Mouse (Mus musculus) forebrain, postnatal 0 days (tissue): ENCODE measurements around the gene Lrrc38. TPM values are rescaled to one million over a fixed set of nuclear protein-coding genes. Genes with fewer than 3 reads are reported as not detected.
A peak's percentile ranks its signal among the peaks of the same experiment; 100 is the strongest.

Experiments used
- ATAC-seq: fragments of 200-750 bp; cut with Nextera tagmentation; 2 replicates; pipeline ENCODE4 v1.8.0; 2017; ENCODE audit warnings: mild to moderate bottlenecking, moderate library complexity
- DNase-seq: peaks from one replicate; pipeline ENCODE4 v3.0.0-alpha.2; 2015
- H3K27ac ChIP-seq: fragments of 300-500 bp; sonication (generic); 2 replicates; pipeline ENCODE4 v1.5.1; 2014; ENCODE audit warnings: low read depth, mild to moderate bottlenecking, antibody characterized with exemption, low read length, moderate library complexity, mixed read lengths
- H3K27me3 ChIP-seq: fragments of 300-500 bp; sonication (generic); 2 replicates; pipeline ENCODE4 v1.6.1; 2014; ENCODE audit warnings: mild to moderate bottlenecking, low read length, mixed read lengths; ENCODE audit not compliant: insufficient read depth
- H3K36me3 ChIP-seq: fragments of 300-500 bp; sonication (generic); 2 replicates; pipeline ENCODE4 v1.6.1; 2014; ENCODE audit warnings: mild to moderate bottlenecking, moderate library complexity; ENCODE audit not compliant: insufficient read depth
- H3K4me1 ChIP-seq: fragments of 300-500 bp; sonication (generic); 2 replicates; pipeline ENCODE4 v1.6.1; 2014; ENCODE audit warnings: antibody characterized with exemption; ENCODE audit not compliant: insufficient read depth
- H3K4me2 ChIP-seq: fragments of 300-500 bp; sonication (generic); 2 replicates; pipeline ENCODE4 v1.6.1; 2014; ENCODE audit warnings: low read depth, mild to moderate bottlenecking, moderate library complexity
- H3K4me3 ChIP-seq: fragments of 300-500 bp; sonication (generic); 2 replicates; pipeline ENCODE4 v1.5.1; 2014; ENCODE audit warnings: low read depth, low read length, mixed read lengths
- H3K9ac ChIP-seq: fragments of 300-500 bp; sonication (generic); 2 replicates; pipeline ENCODE4 v1.6.1; 2014; ENCODE audit warnings: mild to moderate bottlenecking
- H3K9me3 ChIP-seq: fragments of 300-500 bp; sonication (generic); 2 replicates; pipeline ENCODE4 v1.6.1; 2016; ENCODE audit warnings: low read length
- CTCF ChIP-seq: sonication (generic); IDR thresholded peaks from 2 replicates; pipeline ENCODE4 v1.5.1; 2016; ENCODE audit warnings: antibody characterized with exemption, control low read depth, low read depth
- WGBS: fragments of 180-500 bp; shearing (Covaris S2); extraction: QIAGEN DNeasy Blood & Tissue Kit; methylation state at CpG from one replicate; pipeline ENCODE4 v1.1.7; 2014; 5-methylcytosine and 5-hydroxymethylcytosine counted together
- polyA plus RNA-seq: library from polyadenylated mRNA; unstranded; fragments of >200 nt; fragmentation: Nextera tagmentation; extraction: Ambion mirVana; gene quantifications from 2 replicates; pipeline ENCODE4 v1.2.1, GENCODE M21; 2015
- total RNA-seq: library from RNA; depleted of rRNA; stranded (reverse); fragments of >200 nt; gene quantifications from 2 replicates; pipeline ENCODE4 v1.2.3, GENCODE M21; 2014

Lrrc38 gene
- total and polyA plus RNA-seq, 2 experiments from 2014 or later, result 0.29 to 0.35 TPM

DNA sequence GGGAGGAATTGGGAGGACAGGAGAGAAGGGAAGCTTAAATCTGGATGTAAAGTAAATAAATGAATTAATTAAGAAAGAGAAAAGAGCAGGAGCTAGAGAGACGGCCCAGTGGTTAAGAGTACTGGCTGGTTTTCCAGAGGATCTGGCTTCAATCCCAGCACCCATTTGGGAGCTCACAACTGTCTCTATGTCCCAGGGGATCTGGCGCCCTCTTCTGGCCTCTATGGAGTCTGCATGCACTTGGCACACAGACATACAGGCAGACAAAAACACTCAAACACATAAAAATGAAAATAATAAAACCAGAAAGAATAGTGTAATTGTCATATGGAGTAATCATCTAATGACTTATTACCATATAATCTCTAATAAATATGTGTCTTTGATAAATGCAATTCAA is 38.2 kb upstream of the Lrrc38 start:
- 27% methylated on average over 2 of the region's 2 CpGs for WGBS
- Histone ChIP-seq H3K36me3 (no peaks in the 10 kb centered on the region), H3K4me1 (no peaks in the 10 kb centered on the region), H3K9ac (no peak overlapping the region), H3K27me3 (no peaks in the 10 kb centered on the region), H3K27ac (no peak overlapping the region), H3K4me2 (no peak overlapping the region), H3K9me3 (no peaks in the 10 kb centered on the region), H3K4me3 (no peak overlapping the region)
- peak; percentile 56 for DNase-seq
- no peak for ATAC-seq
- TF ChIP-seq CTCF, result peak; percentile 57

DNA sequence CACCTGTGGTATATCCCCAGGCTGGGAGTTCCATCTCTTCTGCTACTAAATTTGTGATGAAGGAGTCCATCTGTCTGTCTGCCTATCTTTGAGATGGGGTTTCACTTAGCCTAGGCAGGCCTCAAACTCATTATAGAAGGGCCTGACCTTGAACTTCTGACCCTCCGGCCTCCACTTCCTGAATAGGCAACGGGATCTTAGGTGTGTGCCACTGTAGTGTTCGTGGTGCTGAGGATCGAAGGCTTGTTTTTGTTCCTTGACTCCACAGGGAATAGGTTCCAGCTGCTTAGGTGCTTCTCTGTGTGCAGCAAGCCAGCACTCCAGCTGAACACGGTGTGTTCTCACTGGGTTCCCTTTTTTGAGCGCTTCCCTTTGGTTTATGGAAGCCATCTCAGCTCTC is 36.3 kb upstream of the Lrrc38 start:
- Histone ChIP-seq H3K9ac (no peak overlapping the region), H3K9me3 (no peaks in the 10 kb centered on the region), H3K4me1 (no peaks in the 10 kb centered on the region), H3K36me3 (no peaks in the 10 kb centered on the region), H3K27ac (no peak overlapping the region), H3K27me3 (no peaks in the 10 kb centered on the region), H3K4me2 (no peak overlapping the region), H3K4me3 (no peak overlapping the region)
- DNase-seq (no peak), ATAC-seq (no peak)
- TF ChIP-seq CTCF, result no peak
- WGBS, result 89% methylated on average over 6 of the region's 6 CpGs

GRCm38 (mm10) chr4:143324176-143324924 is 25.2 kb upstream of the Lrrc38 start:
- ATAC-seq, result peak; percentile 27

GRCm38 (mm10) chr4:143324925-143325624 is 24.5 kb upstream of the Lrrc38 start:
- TF ChIP-seq CTCF, result no peak
- no peaks in the 10 kb centered on the region for H3K27me3 ChIP-seq
- no peaks in the 10 kb centered on the region for H3K9me3 ChIP-seq
- H3K4me2 ChIP-seq, result peak overlapping the region; percentile 50
- no peaks in the 10 kb centered on the region for H3K36me3 ChIP-seq
- H3K4me1 ChIP-seq, result peaks cover 6% of the 10 kb centered on the region; the same call in 1 of the 2 replicates
- DNase-seq, result peak; percentile 68
- H3K4me3 ChIP-seq, result peak overlapping the region; percentile 29
- H3K9ac ChIP-seq, result peak overlapping the region; percentile 32
- no peak overlapping the region for H3K27ac ChIP-seq
- ATAC-seq, result peak; percentile 75
- 12% methylated on average over 15 of the region's 15 CpGs for WGBS

More at GRCm38 (mm10) chr4:143324176-143324924, 25.2 kb upstream of the Lrrc38 start:
- H3K4me1 ChIP-seq, result peaks cover 6% of the 10 kb centered on the region; the same call in 1 of the 2 replicates
- TF ChIP-seq CTCF, result no peak
- H3K36me3 ChIP-seq, result no peaks in the 10 kb centered on the region
- H3K4me2 ChIP-seq, result peak overlapping the region; percentile 50
- no peak overlapping the region for H3K27ac ChIP-seq
- no peaks in the 10 kb centered on the region for H3K9me3 ChIP-seq
- no peaks in the 10 kb centered on the region for H3K27me3 ChIP-seq
- 21% methylated on average over 8 of the region's 11 CpGs for WGBS
- no peak overlapping the region for H3K4me3 ChIP-seq
- peak; percentile 35 for DNase-seq
- H3K9ac ChIP-seq, result peak overlapping the region; percentile 32

DNA sequence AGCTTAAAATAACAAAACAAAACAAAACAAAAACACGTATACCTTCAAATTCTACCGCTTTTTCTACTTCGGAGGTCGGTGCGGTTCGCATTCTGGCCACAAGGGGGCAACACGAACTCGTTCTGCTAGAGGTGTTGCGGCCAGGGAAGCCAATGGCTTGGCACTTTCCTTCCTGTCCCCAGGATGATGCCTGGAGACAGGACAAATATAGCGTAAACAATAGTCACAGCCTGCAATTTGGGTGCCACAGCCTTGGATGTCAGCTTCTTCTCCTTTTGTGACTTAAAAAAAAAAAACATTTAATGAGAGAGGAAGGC is 24.0 kb upstream of the Lrrc38 start:
- WGBS, result 1% methylated on average over 10 of the region's 10 CpGs
- H3K36me3 ChIP-seq, result no peaks in the 10 kb centered on the region
- H3K4me1 ChIP-seq, result peaks cover 6% of the 10 kb centered on the region; the same call in 1 of the 2 replicates
- H3K4me3 ChIP-seq, result peak overlapping the region; percentile 29
- H3K4me2 ChIP-seq, result peak overlapping the region; percentile 50
- TF ChIP-seq CTCF, result peak; percentile 88
- DNase-seq (peak; percentile 89), ATAC-seq (peak; percentile 67; the same call in 1 of the 2 replicates)
- H3K9ac ChIP-seq, result peak overlapping the region; percentile 32; the same call in 1 of the 2 replicates
- H3K27ac ChIP-seq, result no peak overlapping the region
- H3K27me3 ChIP-seq, result no peaks in the 10 kb centered on the region
- H3K9me3 ChIP-seq, result no peaks in the 10 kb centered on the region

- Histone ChIP-seq H3K27ac (no peak overlapping the region), H3K4me2 (no peak overlapping the region), H3K9me3 (no peaks in the 10 kb centered on the region), H3K27me3 (no peaks in the 10 kb centered on the region), H3K4me1 (no peaks in the 10 kb centered on the region), H3K4me3 (no peak overlapping the region), H3K9ac (no peak overlapping the region), H3K36me3 (no peaks in the 10 kb centered on the region)
- DNase-seq, result no peak
- TF ChIP-seq CTCF, result no peak
- ATAC-seq, result no peak
- 45% methylated on average over 9 of the region's 9 CpGs for WGBS
These were observed 19.0 kb upstream of the Lrrc38 start for GRCm38 (mm10) chr4:143330566-143330965.

DNA sequence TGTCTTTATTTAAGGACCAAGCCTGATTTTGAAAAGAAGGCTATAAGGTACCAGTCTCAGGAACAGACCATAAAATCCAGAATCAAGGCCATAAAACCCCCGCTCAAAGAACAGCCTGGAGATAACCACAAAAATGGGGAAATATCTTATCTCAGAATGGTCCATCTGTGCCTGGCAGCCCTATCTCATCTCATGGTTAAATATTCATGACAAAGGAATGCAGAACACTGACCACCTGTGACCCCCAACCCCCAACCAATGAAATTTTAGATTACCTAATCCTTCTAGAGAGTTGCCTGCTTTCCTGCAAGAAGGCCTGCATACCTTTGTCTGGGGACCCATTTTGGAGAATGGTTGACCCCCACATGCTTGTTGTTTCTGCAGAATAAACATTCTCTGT is 17.8 kb upstream of the Lrrc38 start:
- no peak overlapping the region for H3K4me3 ChIP-seq
- no peaks in the 10 kb centered on the region for H3K27me3 ChIP-seq
- H3K4me1 ChIP-seq, result no peaks in the 10 kb centered on the region
- H3K27ac ChIP-seq, result no peak overlapping the region
- no peak overlapping the region for H3K9ac ChIP-seq
- DNase-seq, result no peak
- H3K4me2 ChIP-seq, result no peak overlapping the region
- no peak for TF ChIP-seq CTCF
- H3K36me3 ChIP-seq, result no peaks in the 10 kb centered on the region
- no peaks in the 10 kb centered on the region for H3K9me3 ChIP-seq
- ATAC-seq, result no peak
- 100% methylated on average over 1 of the region's 1 CpGs for WGBS
